Mouse (Mus musculus) intestine, postnatal 0 days (tissue): ENCODE results near the gene Gpr162. TPM values are rescaled to one million over a fixed set of nuclear protein-coding genes. Genes with fewer than 3 reads are reported as not detected.

Experiments used
- ATAC-seq: fragments of 200-750 bp; cut with Nextera tagmentation; 2 replicates; pipeline ENCODE4 v1.8.0; 2017; ENCODE audit warnings: mild to moderate bottlenecking, moderate TSS enrichment, moderate library complexity
- H3K27ac ChIP-seq: fragments of 300-500 bp; sonication (generic); 2 replicates; pipeline ENCODE4 v1.5.1; 2014; ENCODE audit warnings: mild to moderate bottlenecking, low read depth, low read length, moderate library complexity
- H3K27me3 ChIP-seq: fragments of 300-500 bp; sonication (generic); replicated peaks from 2 replicates; pipeline ENCODE4 v1.6.1; 2014; ENCODE audit warnings: low read length, mixed read lengths; ENCODE audit not compliant: control insufficient read depth, insufficient read depth
- H3K36me3 ChIP-seq: fragments of 300-500 bp; sonication (generic); 2 replicates; pipeline ENCODE4 v1.6.1; 2014; ENCODE audit warnings: mild to moderate bottlenecking, moderate library complexity; ENCODE audit not compliant: control insufficient read depth, insufficient read depth
- H3K4me1 ChIP-seq: fragments of 300-500 bp; sonication (generic); replicated peaks from 2 replicates; pipeline ENCODE4 v1.6.1; 2014; ENCODE audit warnings: antibody characterized with exemption, low read length, mixed read lengths; ENCODE audit not compliant: control insufficient read depth, insufficient read depth
- H3K4me2 ChIP-seq: fragments of 300-500 bp; sonication (generic); replicated peaks from 2 replicates; pipeline ENCODE4 v1.6.1; 2014; ENCODE audit warnings: low read depth, mild to moderate bottlenecking, moderate library complexity
- H3K4me3 ChIP-seq: fragments of 300-500 bp; sonication (generic); 2 replicates; pipeline ENCODE4 v1.5.1; 2014; ENCODE audit warnings: low read depth, low read length
- H3K9ac ChIP-seq: fragments of 300-500 bp; sonication (generic); 2 replicates; pipeline ENCODE4 v1.6.1; 2014; ENCODE audit warnings: mild to moderate bottlenecking, low read depth, low read length
- H3K9me3 ChIP-seq: fragments of 300-500 bp; sonication (generic); 2 replicates; pipeline ENCODE4 v1.6.1; 2016; ENCODE audit warnings: mixed run types; ENCODE audit not compliant: control insufficient read depth
- CTCF ChIP-seq: sonication (generic); IDR thresholded peaks from 2 replicates; pipeline ENCODE4 v1.5.1; 2016; ENCODE audit warnings: low read depth, mild to moderate bottlenecking, control low read depth, antibody characterized with exemption, moderate library complexity
- WGBS: fragments of 180-500 bp; shearing (Covaris S2); extraction: QIAGEN DNeasy Blood & Tissue Kit; methylation state at CpG from one replicate; pipeline ENCODE4 v1.1.7; 2014; 5-methylcytosine and 5-hydroxymethylcytosine counted together
- polyA plus RNA-seq: library from polyadenylated mRNA; unstranded; fragments of >200 nt; fragmentation: Nextera tagmentation; extraction: Ambion mirVana; gene quantifications from 2 replicates; pipeline ENCODE4 v1.2.1, GENCODE M21; 2015

Gene Gpr162
- 0.46 and 0.64 TPM in 2 replicates for polyA plus RNA-seq

GRCm38 (mm10) chr6:124863658-124864298 is at the start of gene Gpr162:
Gpr162 (minus strand) TSS chr6:124863983.
- H3K36me3 ChIP-seq, result no peaks in the 10 kb centered on the region
- H3K4me3 ChIP-seq, result peak within 1 kb of the TSS; percentile 48
- peak within 1 kb of the TSS; percentile 87 for H3K4me2 ChIP-seq
- TF ChIP-seq CTCF, result peak; percentile 40
- 1% methylated on average over 42 of the region's 43 CpGs for WGBS
- peaks cover 4% of the 10 kb centered on the region; the same call in 1 of the 2 replicates for H3K4me1 ChIP-seq
- H3K9me3 ChIP-seq, result no peaks in the 10 kb centered on the region
- peak within 1 kb of the TSS; percentile 40 for H3K9ac ChIP-seq
- peaks cover 27% of the 10 kb centered on the region for H3K27me3 ChIP-seq
- ATAC-seq, result peak; percentile 63
- H3K27ac ChIP-seq, result no peak within 1 kb of the TSS

GRCm38 (mm10) chr6:124913214-124913613 is 49.4 kb upstream of the Gpr162 start:
- no peak for ATAC-seq
- peaks cover 13% of the 10 kb centered on the region for H3K4me1 ChIP-seq

GRCm38 (mm10) chr6:124911533-124912218 is 47.9 kb upstream of the Gpr162 start, which contains the start of gene Lag3:
Lag3 (minus strand) TSS chr6:124911705.
- Histone ChIP-seq H3K27ac (no peak within 1 kb of the TSS), H3K36me3 (peaks cover 18% of the 10 kb centered on the region), H3K4me3 (no peak within 1 kb of the TSS), H3K27me3 (peaks cover 13% of the 10 kb centered on the region; the same call in 1 of the 2 replicates), H3K9me3 (no peaks in the 10 kb centered on the region), H3K4me2 (peak within 1 kb of the TSS; percentile 32), H3K9ac (0 out of 2 replicates have a peak within 1 kb of the TSS, but pooled peaks have one; percentile 3), H3K4me1 (peaks cover 13% of the 10 kb centered on the region)
- TF ChIP-seq CTCF, result no peak
- WGBS, result 24% methylated on average over 13 of the region's 13 CpGs
- ATAC-seq, result no peak

More at GRCm38 (mm10) chr6:124913214-124913613, 49.4 kb upstream of the Gpr162 start:
- H3K4me2 ChIP-seq, result no peak overlapping the region
- no peak for TF ChIP-seq CTCF
- no peaks in the 10 kb centered on the region for H3K9me3 ChIP-seq
- no peak overlapping the region for H3K4me3 ChIP-seq
- peaks cover 18% of the 10 kb centered on the region for H3K36me3 ChIP-seq
- peaks cover 13% of the 10 kb centered on the region; the same call in 1 of the 2 replicates for H3K27me3 ChIP-seq
- H3K9ac ChIP-seq, result no peak overlapping the region
- no peak overlapping the region; the same call in 1 of the 2 replicates for H3K27ac ChIP-seq
- WGBS, result 47% methylated on average over 6 of the region's 6 CpGs

GRCm38 (mm10) chr6:124910032-124910431 is 46.2 kb upstream of the Gpr162 start:
- no peak for TF ChIP-seq CTCF
- H3K4me2 ChIP-seq, result peak overlapping the region; percentile 44
- 13% methylated on average over 32 of the region's 32 CpGs for WGBS
- no peak overlapping the region for H3K27ac ChIP-seq
- no peak for ATAC-seq
- H3K27me3 ChIP-seq, result peaks cover 13% of the 10 kb centered on the region; the same call in 1 of the 2 replicates
- H3K9ac ChIP-seq, result no peak overlapping the region
- 0 out of 2 replicates have a peak, but pooled peaks cover 3% of the 10 kb centered on the region for H3K4me1 ChIP-seq
- no peaks in the 10 kb centered on the region for H3K9me3 ChIP-seq
- H3K36me3 ChIP-seq, result peaks cover 18% of the 10 kb centered on the region
- 0 out of 2 replicates have a peak overlapping the region, but pooled peaks have one; percentile 1 for H3K4me3 ChIP-seq

GRCm38 (mm10) chr6:124907767-124908166 is 44.0 kb upstream of the Gpr162 start:
- Histone ChIP-seq H3K4me1 (no peaks in the 10 kb centered on the region), H3K4me2 (no peak overlapping the region), H3K9ac (no peak overlapping the region), H3K27ac (no peak overlapping the region), H3K9me3 (no peaks in the 10 kb centered on the region), H3K36me3 (no peaks in the 10 kb centered on the region), H3K27me3 (peaks cover 13% of the 10 kb centered on the region; the same call in 1 of the 2 replicates), H3K4me3 (no peak overlapping the region)
- no peak for ATAC-seq
- 48% methylated on average over 1 of the region's 1 CpGs for WGBS
- TF ChIP-seq CTCF, result no peak
